Mouse (Mus musculus) ES-E14 (cell line): ENCODE data around the gene Stxbp6. TPM values are rescaled to one million over a fixed set of nuclear protein-coding genes. Genes with fewer than 3 reads are reported as not detected.

Experiments
- DNase-seq: peaks from one replicate; pipeline ENCODE4 v3.0.0-alpha.2; 2013; ENCODE audit warnings: low read depth, low spot score
- H3K27ac ChIP-seq: 2 replicates; pipeline ENCODE4 v1.5.1; 2012; ENCODE audit warnings: low read depth, mild to moderate bottlenecking, low read length, moderate library complexity, mixed read lengths; ENCODE audit not compliant: poor library complexity, insufficient read depth, severe bottlenecking
- H3K36me3 ChIP-seq: 2 replicates; pipeline ENCODE4 v1.6.1; 2012; ENCODE audit warnings: mild to moderate bottlenecking, low read length, moderate library complexity, mixed read lengths; ENCODE audit not compliant: control insufficient read depth, poor library complexity, insufficient read depth, severe bottlenecking
- H3K4me1 ChIP-seq, 2 experiments: fragments of 150-350 bp in 1 of 2; sonication (generic) in 1 of 2; 2 replicates each; pipeline ENCODE4 v1.6.1; 2012; ENCODE audit warnings: low read length in 2 of 2, mild to moderate bottlenecking in 1 of 2, mixed read lengths in 1 of 2; ENCODE audit not compliant: control insufficient read depth in 2 of 2, insufficient read depth in 2 of 2, poor library complexity in 1 of 2
- H3K4me3 ChIP-seq, 2 experiments: fragments of 150-350 bp in 1 of 2; sonication (generic) in 1 of 2; 2 replicates each; pipeline ENCODE4 v1.5.1; 2012; ENCODE audit warnings: low read length in 2 of 2, low read depth in 1 of 2, mild to moderate bottlenecking in 1 of 2, mixed read lengths in 1 of 2; ENCODE audit not compliant: insufficient read depth in 1 of 2, poor library complexity in 1 of 2, severe bottlenecking in 1 of 2
- H3K9ac ChIP-seq: 2 replicates; pipeline ENCODE4 v1.6.1; 2012; ENCODE audit warnings: low read depth, mild to moderate bottlenecking, low read length, mixed read lengths; ENCODE audit not compliant: poor library complexity, insufficient read depth, severe bottlenecking
- H3K9me3 ChIP-seq: fragments of 150-350 bp; sonication (generic); 2 replicates; pipeline ENCODE4 v1.6.1; 2012; ENCODE audit warnings: low read depth, mild to moderate bottlenecking, low read length; ENCODE audit not compliant: control insufficient read depth, insufficient read depth
- CHD2 ChIP-seq: IDR thresholded peaks from 2 replicates; pipeline ENCODE4 v1.6.1; 2014; ENCODE audit warnings: mild to moderate bottlenecking, low read depth, low read length, inconsistent platforms
- HCFC1 ChIP-seq: IDR thresholded peaks from 2 replicates; pipeline ENCODE4 v1.6.1; 2012; ENCODE audit warnings: low read length, inconsistent platforms, borderline replicate concordance; ENCODE audit not compliant: insufficient read depth
- MAFK ChIP-seq: IDR thresholded peaks from 2 replicates; pipeline ENCODE4 v1.6.1; 2014; ENCODE audit warnings: mild to moderate bottlenecking, low read depth, low read length, inconsistent platforms; ENCODE audit not compliant: insufficient read depth
- ZC3H11A ChIP-seq: IDR thresholded peaks from 2 replicates; pipeline ENCODE4 v1.6.1; 2012; ENCODE audit warnings: low read depth, mild to moderate bottlenecking, inconsistent platforms, low read length, borderline replicate concordance
- ZNF384 ChIP-seq: IDR thresholded peaks from 2 replicates; pipeline ENCODE4 v1.6.1; 2012; ENCODE audit warnings: low read depth, low read length, inconsistent platforms
- in situ Hi-C, 2 experiments: fragments of 600-800 bp; cut with MboI; formaldehyde crosslinking; loops; one replicate each; pipeline ENCODE4 v1.15.1; 2025; ENCODE audit warnings: low sequenced_read_pairs in 2 of 2, inconsistent platforms in 1 of 2; ENCODE audit not compliant: unreplicated experiment in 2 of 2
- total RNA-seq: library from RNA; depleted of rRNA; stranded (reverse); fragments of 300-350 nt; gene quantifications from 2 replicates; pipeline ENCODE4 v1.2.3, GENCODE M21; 2012

The Stxbp6 gene
- total RNA-seq, 1 experiment: 0.76 TPM

GRCm38 (mm10) chr12:44835879-44836467 lies 238.5 kb downstream of the Stxbp6 start:
- H3K9me3 ChIP-seq: no peaks in the 10 kb centered on the region
- no peak overlapping the region for H3K27ac ChIP-seq
- H3K36me3 ChIP-seq: no peaks in the 10 kb centered on the region
- no peaks in the 10 kb centered on the region for H3K4me1 ChIP-seq
- no peak overlapping the region for H3K9ac ChIP-seq
- no peak overlapping the region for H3K4me3 ChIP-seq
- in situ Hi-C loops: loop anchor here (25.0 kb wide), 1 partner anchor 326 kb away; no protein-coding TSS in a partner anchor
- DNase-seq: no peak
- TF ChIP-seq CHD2: no peak
- TF ChIP-seq HCFC1: no peak
- TF ChIP-seq ZNF384: no peak
- no peak for TF ChIP-seq ZC3H11A
- TF ChIP-seq MAFK: no peak

GRCm38 (mm10) chr12:44811895-44812294 lies 262.6 kb downstream of the Stxbp6 start:
- no peaks in the 10 kb centered on the region for H3K9me3 ChIP-seq
- no peak overlapping the region for H3K4me3 ChIP-seq
- no peak for DNase-seq
- no peak overlapping the region for H3K9ac ChIP-seq
- no peak for TF ChIP-seq CHD2
- TF ChIP-seq ZC3H11A: no peak
- TF ChIP-seq MAFK: no peak
- TF ChIP-seq HCFC1: no peak
- TF ChIP-seq ZNF384: no peak
- H3K27ac ChIP-seq: no peak overlapping the region
- in situ Hi-C loops: no loop called here
- no peaks in the 10 kb centered on the region for H3K4me1 ChIP-seq
- no peaks in the 10 kb centered on the region for H3K36me3 ChIP-seq

- Histone ChIP-seq H3K36me3 (no peaks in the 10 kb centered on the region), H3K4me3 (no peak overlapping the region), H3K9ac (no peak overlapping the region), H3K27ac (no peak overlapping the region), H3K4me1 (no peaks in the 10 kb centered on the region), H3K9me3 (no peaks in the 10 kb centered on the region)
- TF ChIP-seq HCFC1: no peak
- no peak for TF ChIP-seq ZNF384
- TF ChIP-seq CHD2: no peak
- no peak for TF ChIP-seq ZC3H11A
- no peak for TF ChIP-seq MAFK
- in situ Hi-C loops: no loop called here
- no peak for DNase-seq
These were observed 270.3 kb downstream of the Stxbp6 start for GRCm38 (mm10) chr12:44804213-44804612.
